Mouse (Mus musculus) CH12.LX (cell line): ENCODE results near the gene Cdh6.

ENCODE experiments used
- CHD1 ChIP-seq: IDR thresholded peaks from 2 replicates; pipeline ENCODE4 v1.6.1; 2012; ENCODE audit warnings: low read depth, low read length, improper control_type of control experiment, inconsistent platforms
- CTCF ChIP-seq, 2 experiments: IDR thresholded peaks in 1 of 2; conservative IDR thresholded peaks in 1 of 2; 2 replicates each; pipeline ENCODE4 v1.5.1; 2011 to 2012; ENCODE audit warnings: low read depth in 2 of 2, low read length in 2 of 2, improper control_type of control experiment in 1 of 2, inconsistent platforms in 1 of 2, mild to moderate bottlenecking in 1 of 2, moderate library complexity in 1 of 2
- EP300 ChIP-seq: IDR thresholded peaks from 2 replicates; pipeline ENCODE4 v1.6.1; 2011; ENCODE audit warnings: low read length, improper control_type of control experiment
- GABPA ChIP-seq: IDR thresholded peaks from 2 replicates; pipeline ENCODE4 v1.6.1; 2012; ENCODE audit warnings: low read depth, low read length, improper control_type of control experiment, inconsistent platforms; ENCODE audit not compliant: insufficient replicate concordance
- MAX ChIP-seq: IDR thresholded peaks from 2 replicates; pipeline ENCODE4 v1.6.1; 2011; ENCODE audit warnings: low read length, improper control_type of control experiment
- MXI1 ChIP-seq: IDR thresholded peaks from 2 replicates; pipeline ENCODE4 v1.6.1; 2011; ENCODE audit warnings: mild to moderate bottlenecking, low read depth, low read length, improper control_type of control experiment
- NELFE ChIP-seq: IDR thresholded peaks from 2 replicates; pipeline ENCODE4 v1.6.1; 2011; ENCODE audit warnings: low read depth, low read length, improper control_type of control experiment
- POLR2A ChIP-seq: IDR thresholded peaks from 2 replicates; pipeline ENCODE4 v1.6.1; 2011; ENCODE audit warnings: low read depth, mild to moderate bottlenecking, improper control_type of control experiment, low read length
- TCF12 ChIP-seq: IDR thresholded peaks from 2 replicates; pipeline ENCODE4 v1.6.1; 2014; ENCODE audit warnings: low read depth, mild to moderate bottlenecking, inconsistent platforms, low read length, improper control_type of control experiment
- UBTF ChIP-seq: IDR thresholded peaks from 2 replicates; pipeline ENCODE4 v1.6.1; 2012; ENCODE audit warnings: low read depth, mild to moderate bottlenecking, inconsistent platforms, low read length, improper control_type of control experiment, moderate library complexity
- USF1 ChIP-seq: IDR thresholded peaks from 2 replicates; pipeline ENCODE4 v1.6.1; 2014; ENCODE audit warnings: low read depth, mild to moderate bottlenecking, inconsistent platforms, low read length, improper control_type of control experiment

GRCm38 (mm10) chr15:13088504-13089058 lies 84.9 kb downstream of the Cdh6 start:
- TF ChIP-seq USF1 (no peak), CHD1 (no peak), MXI1 (no peak), CTCF (conservative IDR thresholded peaks at IDR 0.05 in 1 of 2, IDR thresholded peaks at IDR 0.05 in 1 of 2; ENCODE audit: low read depth in 2 of 2, low read length in 2 of 2) (peak; percentile 92 to 99), TCF12 (0 out of 2 replicates have a peak, but pooled peaks have one; percentile 35), POLR2A (no peak), NELFE (peak; percentile 37; the same call in 1 of the 2 replicates), GABPA (no peak), MAX (0 out of 2 replicates have a peak, but pooled peaks have one; percentile 30), UBTF (no peak), EP300 (0 out of 2 replicates have a peak, but pooled peaks have one; percentile 20)
